Mouse (Mus musculus) left cerebral cortex, adult 8-10 months (tissue): ENCODE results near the gene Plcg2. TPM values are rescaled to one million over a fixed set of nuclear protein-coding genes. Genes with fewer than 3 reads are reported as not detected.
A peak's percentile ranks its signal among the peaks of the same experiment; 100 is the strongest.

Experiments
- DNase-seq, 2 experiments: peaks; one replicate each; pipeline ENCODE4 v3.0.0; 2022; ENCODE audit warnings: low spot score in 2 of 2
- total RNA-seq, 4 experiments: library from RNA; stranded (reverse); gene quantifications; 2 replicates each; pipeline ENCODE4 v1.2.4; 2022

Plcg2 gene
- total RNA-seq, 4 experiments from 2014 or later: 2.8 to 5.6 (median 4.7) TPM

DNA sequence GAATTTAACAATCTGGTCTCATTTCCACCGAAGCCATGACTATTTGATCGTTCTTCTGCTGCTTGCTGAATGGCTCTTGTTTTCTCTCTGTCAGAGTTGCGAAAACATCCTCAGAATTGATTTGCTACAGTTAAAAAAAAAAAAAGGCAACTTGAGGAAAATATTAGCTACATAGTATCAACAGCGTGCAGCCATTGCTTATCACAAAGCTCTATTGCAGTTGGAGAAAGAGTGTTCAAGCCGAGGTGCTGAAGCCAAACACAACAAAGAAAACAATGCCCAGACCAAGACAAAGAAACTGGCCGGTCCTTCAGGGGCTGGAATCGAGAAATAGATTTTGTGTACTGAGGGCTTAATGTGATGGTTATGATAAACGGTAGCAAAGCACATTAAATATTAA lies 47.0 kb downstream of the Plcg2 start:
- no peak for DNase-seq

DNA sequence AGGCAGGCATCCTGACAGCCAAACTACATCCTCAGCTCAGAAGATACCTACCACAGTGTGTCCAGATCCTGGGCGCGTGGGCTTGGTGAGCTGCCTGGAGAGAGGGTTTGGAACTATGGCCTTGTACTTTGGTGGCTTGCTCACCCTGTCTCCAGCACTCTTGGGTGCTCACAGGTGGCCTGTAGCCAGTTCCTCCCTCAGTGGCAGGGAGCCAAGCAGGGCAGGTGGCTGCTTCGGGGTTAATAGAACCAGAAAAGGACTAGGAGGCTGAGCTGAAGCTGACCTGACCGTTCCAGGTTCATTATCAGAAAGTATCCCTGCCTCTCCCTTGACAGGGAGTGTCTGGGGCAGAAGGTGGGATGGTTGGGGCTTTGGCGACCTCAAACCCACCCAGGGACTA lies 48.3 kb downstream of the Plcg2 start:
- DNase-seq: no peak

DNA sequence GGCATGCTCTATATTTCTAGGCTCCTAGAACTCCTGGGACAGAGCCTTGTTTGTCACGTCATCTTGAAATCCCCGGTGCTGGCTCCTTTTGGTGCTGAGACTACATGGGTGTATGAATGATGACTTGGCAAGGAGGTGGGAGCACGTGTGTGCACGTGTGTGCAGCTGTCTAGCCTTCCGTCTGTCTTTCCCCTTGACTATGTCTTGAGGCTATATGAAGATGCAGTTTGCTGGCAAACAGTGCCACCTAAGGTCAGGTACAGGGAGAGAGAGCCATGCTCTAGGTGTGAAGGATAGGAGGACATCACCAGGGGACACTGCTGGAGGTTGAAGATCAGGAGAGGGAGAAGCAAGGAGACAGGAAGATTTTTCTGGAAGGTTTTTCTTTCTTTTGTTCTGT lies 49.9 kb downstream of the Plcg2 start:
- no peak for DNase-seq

DNA sequence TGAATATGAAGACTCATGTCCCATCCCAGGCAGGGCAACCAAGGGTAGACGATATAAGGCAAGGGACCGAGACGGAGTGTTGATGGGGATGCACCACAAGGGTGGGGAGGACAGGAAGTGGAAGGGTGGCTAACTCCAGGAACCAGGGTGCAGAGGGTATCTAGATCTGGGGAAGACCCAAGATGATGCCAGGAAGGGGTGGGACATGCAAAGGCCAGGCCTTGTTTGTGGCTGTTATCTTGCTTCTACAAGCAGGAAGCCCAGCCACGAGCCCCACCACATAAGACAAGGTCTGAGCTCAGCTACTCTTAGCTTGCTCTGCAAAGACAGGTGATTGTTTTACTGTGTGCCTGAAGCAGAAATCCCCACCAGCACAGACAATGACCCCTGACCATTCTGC lies 50.4 kb downstream of the Plcg2 start:
- no peak for DNase-seq

DNA sequence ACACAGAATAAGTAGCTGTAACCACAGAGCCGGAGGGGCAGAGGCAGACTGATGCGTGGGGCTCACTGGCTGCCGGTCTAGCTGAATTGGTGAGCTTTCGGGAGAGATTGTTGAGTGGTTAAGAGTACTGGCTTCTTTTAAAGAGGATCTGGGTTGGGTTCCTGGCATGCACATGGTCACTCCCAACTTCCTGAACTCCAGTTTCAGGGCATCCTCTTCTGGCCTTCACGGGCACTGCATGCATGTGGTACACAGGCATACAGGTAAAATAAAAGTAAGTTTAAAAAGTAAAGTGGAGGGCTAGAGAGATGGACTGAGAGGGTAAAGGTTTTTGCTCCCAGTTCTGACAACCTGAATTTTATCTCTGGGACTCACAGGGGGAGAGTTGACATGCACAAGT lies 52.4 kb downstream of the Plcg2 start:
- DNase-seq: no peak

DNA sequence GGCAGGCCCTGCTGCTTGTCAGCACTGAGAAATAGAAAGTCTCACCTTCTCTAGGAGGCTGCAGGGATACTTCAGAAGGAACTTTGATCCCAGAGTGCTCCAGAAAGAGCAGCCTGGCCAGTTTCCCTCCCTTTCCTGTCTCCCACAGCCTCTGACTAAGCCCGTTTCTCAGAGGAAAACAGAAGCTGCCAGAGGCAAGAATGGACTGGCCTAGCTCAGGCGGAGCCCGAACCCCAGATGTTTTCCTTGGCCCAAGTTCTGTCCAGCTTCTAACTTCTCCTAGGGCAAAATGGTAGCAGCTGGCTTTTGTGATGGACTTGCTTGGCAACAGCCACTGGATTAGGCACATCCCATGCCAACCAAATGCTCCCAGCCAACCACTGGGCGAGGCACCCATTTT lies 62.9 kb downstream of the Plcg2 start:
- no peak for DNase-seq

DNA sequence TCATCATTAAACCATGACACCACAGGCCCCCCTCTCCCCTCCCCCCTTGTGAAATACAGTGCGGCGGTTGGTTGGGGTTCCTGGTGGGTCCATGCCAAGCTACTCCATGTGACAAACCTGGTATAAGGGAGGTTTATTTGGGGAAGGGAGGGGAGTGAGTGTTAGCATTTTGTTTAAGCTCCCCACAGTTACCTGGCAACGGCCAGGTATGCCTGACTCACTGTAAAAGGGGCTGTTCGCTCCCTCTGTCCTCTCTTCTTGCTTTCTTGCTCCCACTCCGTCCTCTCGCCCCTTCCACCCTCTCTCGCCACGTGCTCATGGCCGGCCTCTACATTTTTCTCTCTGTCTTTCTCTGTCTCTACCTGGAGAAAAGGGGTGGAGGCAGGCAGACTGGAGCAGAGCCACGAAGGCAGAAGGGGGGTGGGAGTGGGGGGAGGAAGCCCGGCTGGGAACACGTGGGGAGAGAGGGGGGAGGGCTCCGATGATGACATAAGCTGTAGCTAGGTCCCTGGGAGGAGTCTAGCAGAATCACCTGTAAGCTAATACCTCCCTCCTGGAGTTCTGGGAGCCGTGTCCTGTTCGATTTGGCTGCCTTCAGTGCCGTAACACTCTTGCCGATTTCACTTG lies 63.8 kb downstream of the Plcg2 start:
- DNase-seq: no peak

DNA sequence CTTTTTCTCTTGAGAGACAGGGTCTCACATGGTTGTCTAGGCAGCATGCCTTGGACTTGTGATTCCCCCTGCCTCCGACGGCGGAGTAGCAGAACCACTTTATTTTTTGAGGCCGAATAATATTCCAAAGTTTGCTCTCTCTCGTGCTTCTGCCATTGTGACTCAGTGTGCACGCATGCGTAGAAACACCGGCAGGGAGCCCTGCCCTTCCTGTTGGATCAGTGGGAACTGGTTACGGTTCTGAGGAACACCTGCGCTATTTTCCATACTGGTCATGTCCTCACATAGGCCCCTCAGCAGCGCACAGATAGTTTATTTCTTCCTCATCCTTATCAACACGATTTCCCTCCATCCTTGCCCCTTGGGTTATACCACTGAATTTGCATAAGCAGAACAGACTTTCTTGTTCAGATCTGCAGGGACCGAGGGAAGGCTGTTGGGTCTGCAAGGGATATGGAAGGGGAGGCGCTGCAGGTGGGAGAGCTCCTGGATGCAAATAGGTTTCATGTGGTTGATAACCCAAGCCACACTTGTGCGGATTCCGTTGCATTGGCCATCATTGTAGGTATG lies 64.4 kb downstream of the Plcg2 start:
- DNase-seq: no peak

DNA sequence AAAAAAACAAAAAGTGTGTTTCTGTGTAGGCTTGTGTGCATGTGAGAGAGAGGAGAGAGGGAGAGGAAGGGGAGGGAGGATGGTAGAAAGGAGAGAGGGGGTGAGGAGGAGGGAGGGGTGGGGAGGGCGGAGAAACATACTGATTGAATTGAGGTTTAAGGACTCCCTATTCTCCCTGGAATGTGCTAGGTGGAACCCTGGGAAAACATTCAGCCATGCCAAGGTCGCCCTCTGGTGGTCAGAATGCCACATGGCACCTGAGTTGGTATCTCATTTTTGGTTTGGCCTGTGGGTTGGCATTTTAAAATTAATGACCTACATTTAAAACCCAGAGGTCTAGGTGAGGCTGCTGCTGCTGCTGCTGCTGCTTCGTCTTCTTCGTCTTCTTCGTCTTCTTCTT lies 71.3 kb downstream of the Plcg2 start:
- peak; percentile 10 to 67 for DNase-seq

DNA sequence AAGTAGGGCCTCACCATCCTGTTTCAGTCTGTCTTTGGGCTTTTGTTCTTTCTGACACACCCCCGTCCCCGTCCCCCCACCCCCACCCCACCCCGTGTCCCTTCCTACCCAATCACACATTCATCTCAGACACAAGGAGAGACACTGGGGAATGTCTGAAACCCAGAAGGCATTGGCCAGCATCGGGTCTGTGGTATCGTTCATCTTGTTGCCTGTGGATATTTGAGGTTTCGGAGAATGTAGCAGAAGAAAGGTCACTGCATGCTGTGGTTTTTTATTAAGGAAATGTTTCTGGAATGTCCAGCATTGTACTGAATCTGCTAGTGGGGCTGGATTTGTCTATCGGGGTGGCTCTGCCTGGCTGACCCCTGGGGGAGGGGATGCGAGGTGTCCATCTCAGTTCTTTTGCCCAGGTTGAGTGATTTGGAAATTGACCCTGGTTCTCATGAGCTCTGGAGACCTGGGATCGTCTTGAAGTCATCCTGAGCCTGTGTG lies 78.2 kb downstream of the Plcg2 start:
- DNase-seq: no peak

DNA sequence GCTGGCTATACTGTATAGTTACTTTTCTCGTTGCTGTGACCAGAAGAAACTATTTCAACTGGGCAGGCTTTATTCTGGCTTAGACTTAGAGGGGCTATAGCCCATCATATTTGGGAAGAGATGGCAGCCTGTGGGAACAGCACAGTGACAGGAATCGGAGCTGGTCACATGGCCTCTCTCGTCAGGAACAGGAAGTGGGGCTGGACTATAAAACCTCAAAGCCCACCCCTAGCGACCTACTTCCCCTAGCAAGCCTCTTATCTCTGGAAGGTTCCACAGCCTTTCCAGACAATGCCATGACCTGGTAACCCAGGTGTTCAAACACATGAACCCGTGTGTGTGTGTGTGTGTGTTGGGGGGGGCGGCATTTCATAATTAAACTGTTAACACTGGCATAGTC lies 79.0 kb downstream of the Plcg2 start:
- DNase-seq: no peak

DNA sequence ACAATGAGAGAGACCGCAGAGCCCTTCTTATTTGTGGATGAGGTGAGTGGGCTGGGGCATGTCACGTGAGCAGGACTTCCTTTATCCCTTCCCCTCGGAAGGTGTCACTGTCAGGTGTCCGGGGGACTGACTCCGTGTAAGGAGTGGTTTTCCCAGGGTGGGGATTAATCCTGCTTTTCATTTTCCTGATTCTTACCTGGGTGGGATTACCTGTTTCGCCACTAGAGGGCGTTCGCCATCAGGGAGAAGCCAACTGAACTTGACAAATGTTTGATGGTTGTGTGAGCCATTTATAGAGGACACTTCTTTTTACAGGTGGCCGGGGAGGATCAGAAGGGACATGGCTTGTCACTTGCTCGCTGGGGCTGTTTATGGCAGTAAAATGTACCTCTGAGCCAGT lies 79.8 kb downstream of the Plcg2 start:
- no peak for DNase-seq

DNA sequence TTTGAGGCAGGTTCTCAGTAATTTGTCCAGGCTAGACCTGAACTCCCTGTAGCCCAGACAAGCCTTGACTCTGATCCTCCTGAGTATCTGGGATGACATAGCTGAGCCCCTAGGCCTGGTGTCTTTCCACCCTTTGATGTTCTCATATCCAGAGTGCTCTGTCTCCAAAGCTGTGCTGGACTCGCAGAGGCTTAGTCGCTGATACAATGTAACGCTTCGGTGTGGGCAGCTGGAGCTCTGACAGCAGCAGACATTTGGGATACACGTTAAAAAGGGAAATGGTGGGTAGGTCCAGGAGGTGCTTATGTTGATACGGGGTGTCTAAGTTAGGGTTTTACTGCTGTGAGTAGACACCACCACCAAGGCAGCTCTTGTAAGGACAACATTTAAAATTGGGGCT lies 80.8 kb downstream of the Plcg2 start:
- no peak for DNase-seq

DNA sequence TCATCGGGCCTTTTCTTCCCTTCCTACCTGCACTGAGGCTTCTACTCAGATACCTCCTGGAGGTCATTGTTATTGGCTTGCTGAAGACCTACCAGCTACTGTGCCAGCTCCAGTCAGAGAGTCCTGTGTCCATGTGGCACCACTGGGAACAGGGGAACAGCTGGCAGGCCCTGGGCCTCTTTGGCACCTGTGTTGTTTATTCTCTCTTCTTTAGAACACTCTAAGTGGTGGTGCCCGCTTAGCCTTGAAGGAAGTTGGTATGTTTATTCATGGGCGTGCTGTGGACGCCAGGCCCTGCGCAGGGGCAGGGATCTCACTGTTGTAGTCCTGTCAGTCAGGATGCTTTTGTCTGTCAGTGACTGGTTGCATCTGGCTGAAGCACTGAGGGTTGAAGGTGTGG lies 95.8 kb downstream of the Plcg2 start:
- no peak for DNase-seq

DNA sequence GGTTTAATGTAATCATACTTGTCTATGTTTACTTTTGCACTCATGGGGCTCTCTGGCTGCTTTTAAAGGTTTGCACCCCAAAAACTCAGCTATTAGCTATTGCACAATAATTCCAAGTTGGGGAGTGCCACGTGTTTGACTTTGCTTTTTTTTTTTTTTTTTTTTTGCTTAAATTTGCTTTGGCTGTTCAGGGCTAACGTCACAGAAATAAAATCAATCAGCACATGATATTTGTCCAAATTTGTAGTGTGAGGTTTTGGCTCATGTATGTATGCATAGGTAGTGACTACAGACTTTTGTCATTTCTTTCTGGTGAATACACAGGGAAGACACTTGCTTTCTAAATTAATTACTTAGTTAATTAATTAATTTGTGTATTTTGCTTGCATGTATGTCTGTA lies 96.9 kb downstream of the Plcg2 start:
- no peak for DNase-seq

DNA sequence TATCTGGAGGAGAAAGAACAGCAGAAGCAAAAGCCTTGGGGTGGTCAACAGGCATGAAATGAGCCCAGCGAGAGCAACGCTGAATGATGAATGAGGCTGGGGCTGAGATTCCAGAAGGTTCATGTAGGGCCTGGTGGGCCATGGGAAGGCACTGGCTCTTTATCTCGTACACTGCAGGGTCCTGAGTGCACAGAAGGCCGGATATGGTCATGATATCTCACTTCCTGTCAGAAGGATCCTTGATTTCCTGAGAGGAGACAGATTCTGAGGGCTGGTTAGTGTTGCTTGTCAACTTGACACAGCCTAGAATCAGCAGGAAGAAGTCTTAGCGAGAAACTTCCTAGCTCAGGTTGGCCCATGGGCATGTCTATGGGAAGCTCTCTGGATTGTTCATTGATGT lies 98.7 kb downstream of the Plcg2 start:
- no peak for DNase-seq

DNA sequence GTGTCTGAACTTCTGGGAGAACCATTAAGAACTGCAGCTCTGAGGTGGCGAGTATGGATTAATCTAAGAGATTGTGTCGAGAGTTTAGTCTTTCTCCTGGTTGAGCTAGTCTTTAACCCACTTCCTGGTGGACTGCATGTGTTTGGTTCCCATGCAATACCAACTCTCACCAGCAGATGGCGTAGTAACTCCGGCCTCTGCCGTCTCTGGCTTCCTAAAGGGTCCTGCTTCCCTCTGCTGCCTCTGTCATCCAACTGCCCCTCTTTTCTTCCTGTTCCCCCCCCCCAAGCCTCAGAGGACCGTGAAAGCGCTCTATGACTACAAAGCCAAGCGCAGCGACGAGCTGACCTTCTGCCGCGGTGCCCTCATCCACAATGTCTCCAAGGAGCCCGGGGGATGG lies 102.7 kb downstream of the Plcg2 start:
- no peak for DNase-seq

DNA sequence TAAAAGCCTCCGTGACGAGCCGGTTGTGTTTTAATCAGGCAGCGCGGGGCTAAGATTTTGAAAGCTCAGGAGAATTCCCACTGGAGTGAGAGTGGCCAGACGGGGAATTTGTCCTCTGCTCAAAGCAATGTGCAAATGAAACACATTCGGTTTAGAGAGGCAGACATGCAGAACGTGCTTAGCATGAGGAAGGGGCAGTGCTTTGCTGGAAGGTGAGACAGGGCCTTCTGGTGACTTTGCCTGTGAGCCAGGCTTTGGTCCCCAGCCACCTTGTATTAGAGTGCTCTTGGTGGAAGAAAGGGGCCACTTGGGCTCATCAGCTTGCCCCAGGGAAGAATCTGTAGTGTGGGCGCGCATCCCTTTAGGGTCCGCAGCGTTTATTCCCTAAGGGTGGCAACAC lies 106.0 kb downstream of the Plcg2 start:
- no peak for DNase-seq

DNA sequence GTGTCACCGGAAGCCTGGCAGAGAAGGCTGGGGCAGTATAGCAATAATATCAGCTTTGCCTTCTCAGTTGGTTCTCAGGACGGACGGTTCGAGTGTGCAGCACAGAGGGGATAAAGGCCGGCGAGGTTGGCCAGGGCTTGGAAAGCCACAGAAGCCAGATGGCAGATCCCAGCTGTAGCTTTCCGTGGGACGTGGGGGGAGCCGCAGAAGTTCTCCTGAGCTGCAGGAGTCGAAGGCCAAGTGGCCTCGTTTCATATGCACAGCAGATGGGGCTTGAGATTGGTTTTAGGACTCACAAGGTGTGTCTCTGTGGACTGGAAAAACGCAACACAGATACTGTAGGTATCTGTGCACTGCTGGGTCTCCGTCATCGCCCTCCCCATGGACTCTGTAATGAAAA lies 106.6 kb downstream of the Plcg2 start:
- DNase-seq: no peak

DNA sequence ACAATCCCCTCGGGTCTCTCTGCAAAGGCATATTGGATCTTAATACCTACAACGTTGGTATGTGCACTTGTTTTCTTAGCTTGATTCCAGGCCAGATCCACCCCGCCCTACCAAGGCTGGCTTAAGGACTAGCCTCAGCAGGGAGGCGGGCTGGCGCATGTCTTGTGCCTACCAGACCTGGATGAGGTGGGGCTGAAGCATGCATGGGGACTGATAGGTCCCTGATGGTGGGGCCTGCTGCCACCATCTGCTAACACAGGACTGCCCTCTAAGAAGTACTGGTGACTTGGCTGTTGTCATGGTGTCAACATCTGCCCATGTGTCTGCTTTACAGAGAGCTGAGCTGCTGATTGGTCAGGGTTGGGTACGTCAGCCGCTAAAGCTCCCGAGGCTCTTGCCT lies 107.1 kb downstream of the Plcg2 start:
- no peak for DNase-seq

DNA sequence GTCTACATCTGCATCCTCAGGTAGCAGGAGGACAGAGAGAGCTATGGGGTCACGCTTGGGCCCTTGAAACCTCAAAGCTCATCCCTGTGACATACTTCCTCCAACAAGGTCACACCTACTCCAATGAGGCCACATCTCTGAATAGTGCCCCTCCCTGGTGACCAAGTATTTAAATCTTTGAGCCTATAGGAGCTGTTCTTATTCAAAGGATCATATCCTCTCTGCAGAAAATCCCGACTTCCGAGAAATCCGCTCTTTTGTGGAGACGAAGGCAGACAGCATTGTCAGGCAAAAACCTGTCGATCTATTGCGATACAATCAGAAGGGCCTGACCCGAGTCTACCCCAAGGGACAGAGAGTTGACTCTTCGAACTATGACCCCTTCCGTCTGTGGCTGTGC lies 112.4 kb downstream of the Plcg2 start:
- DNase-seq: no peak

DNA sequence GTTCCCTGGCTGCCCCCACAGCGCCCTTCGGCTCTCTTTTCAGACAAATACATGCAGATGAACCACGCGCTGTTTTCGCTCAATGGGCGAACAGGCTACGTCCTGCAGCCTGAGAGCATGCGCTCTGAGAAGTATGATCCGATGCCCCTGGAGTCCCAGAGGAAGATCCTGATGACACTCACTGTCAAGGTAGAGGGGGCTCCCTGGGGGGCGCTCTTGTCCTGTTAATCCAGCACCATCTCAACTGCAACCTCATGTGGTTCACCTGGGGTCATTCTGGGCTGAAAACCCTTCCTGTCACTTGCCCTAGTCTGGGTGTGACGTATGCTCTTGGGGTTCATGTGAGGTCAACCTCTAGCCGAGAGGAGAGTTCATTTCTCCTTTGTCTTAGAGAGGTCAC lies 114.8 kb downstream of the Plcg2 start:
- no peak for DNase-seq

DNA sequence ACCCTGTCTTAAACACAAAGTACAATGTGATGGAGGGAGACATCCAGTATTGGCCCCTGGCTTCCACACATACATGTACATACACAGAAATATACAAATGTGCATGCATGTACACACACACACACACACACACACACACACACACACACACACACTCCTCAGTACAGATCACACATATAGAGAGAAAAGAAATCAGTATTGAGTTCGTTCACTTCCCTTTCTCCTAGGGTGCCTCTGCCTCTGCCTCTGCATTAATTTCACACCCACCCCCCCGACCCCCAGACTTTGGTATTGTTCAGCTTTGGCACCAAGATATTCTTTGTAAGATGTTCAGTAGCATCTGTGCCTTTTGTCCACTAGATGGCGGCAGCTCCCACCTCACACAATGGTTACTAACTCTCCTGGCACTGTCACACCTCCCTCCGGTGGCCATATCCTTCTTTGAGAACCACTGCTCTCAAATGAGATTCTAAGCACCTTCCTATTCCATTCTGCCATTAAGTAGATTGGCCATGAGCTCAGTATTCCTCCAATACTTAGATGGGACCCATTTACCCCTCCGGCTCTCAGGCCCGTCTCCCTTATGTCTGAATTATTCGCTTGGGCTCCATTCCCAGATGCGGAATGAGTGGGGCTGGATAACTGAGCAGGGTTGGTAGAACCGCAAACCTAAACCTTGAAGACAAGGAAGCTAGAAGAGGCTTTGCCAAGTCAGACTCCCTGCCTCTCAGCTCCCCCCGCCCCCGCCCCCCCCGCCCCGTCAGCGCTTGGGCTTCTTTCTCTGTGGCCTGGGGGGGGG lies 128.1 kb downstream of the Plcg2 start:
- peak; percentile 23 to 34 for DNase-seq
